Mouse (Mus musculus) ES-Bruce4 (cell line): ENCODE measurements around the gene Cdkl3. TPM values are rescaled to one million over a fixed set of nuclear protein-coding genes. Genes with fewer than 3 reads are reported as not detected.

Source experiments
- H3K27ac ChIP-seq: 2 replicates; pipeline ENCODE4 v1.5.1; 2012; ENCODE audit warnings: low read length, inconsistent platforms; ENCODE audit not compliant: insufficient read depth
- H3K27me3 ChIP-seq: 2 replicates; pipeline ENCODE4 v1.6.1; 2012; ENCODE audit warnings: mild to moderate bottlenecking, low read length, inconsistent platforms; ENCODE audit not compliant: control insufficient read depth, poor library complexity, insufficient read depth, severe bottlenecking
- H3K36me3 ChIP-seq: 2 replicates; pipeline ENCODE4 v1.6.1; 2012; ENCODE audit warnings: inconsistent platforms, mild to moderate bottlenecking, low read length, moderate library complexity; ENCODE audit not compliant: control insufficient read depth, poor library complexity, insufficient read depth, severe bottlenecking
- H3K4me1 ChIP-seq: one replicate; pipeline ENCODE4 v1.8.1; 2011; ENCODE audit warnings: low read length; ENCODE audit not compliant: control insufficient read depth, insufficient read depth
- H3K4me3 ChIP-seq: 2 replicates; pipeline ENCODE4 v1.5.1; 2011; ENCODE audit warnings: low read depth, mild to moderate bottlenecking, low read length
- H3K9ac ChIP-seq: 2 replicates; pipeline ENCODE4 v1.6.1; 2012; ENCODE audit warnings: low read depth, mild to moderate bottlenecking, inconsistent platforms; ENCODE audit not compliant: poor library complexity, severe bottlenecking
- H3K9me3 ChIP-seq: replicated peaks from 2 replicates; pipeline ENCODE4 v1.6.1; 2012; ENCODE audit warnings: mild to moderate bottlenecking, low read length, inconsistent platforms; ENCODE audit not compliant: control insufficient read depth, poor library complexity, insufficient read depth, severe bottlenecking
- CTCF ChIP-seq: IDR thresholded peaks from one replicate; pipeline ENCODE4 v1.8.1; 2011; ENCODE audit warnings: low read depth, low read length
- EP300 ChIP-seq: IDR thresholded peaks from 2 replicates; pipeline ENCODE4 v1.6.1; 2011; ENCODE audit warnings: low read depth, low read length; ENCODE audit not compliant: insufficient read depth
- POLR2A ChIP-seq: IDR thresholded peaks from one replicate; pipeline ENCODE4 v1.8.1; 2011; ENCODE audit warnings: low read length; ENCODE audit not compliant: insufficient read depth
- polyA plus RNA-seq: library from polyadenylated mRNA; stranded (reverse); fragments of >200 nt; gene quantifications from 2 replicates; pipeline ENCODE4 v1.2.4, GENCODE M21; 2011; ENCODE audit warnings: low read depth; ENCODE audit not compliant: missing spikeins, insufficient read depth, insufficient read length

Gene Cdkl3
- polyA plus RNA-seq, 1 experiment = 12.9 TPM

- TF ChIP-seq CTCF (no peak), POLR2A (no peak), EP300 (no peak)
- Histone ChIP-seq H3K27me3 (no peaks in the 10 kb centered on the region), H3K9ac (no peak overlapping the region), H3K27ac (no peak overlapping the region), H3K36me3 (no peaks in the 10 kb centered on the region), H3K9me3 (no peaks in the 10 kb centered on the region), H3K4me1 (no peaks in the 10 kb centered on the region), H3K4me3 (no peak overlapping the region)
These were observed 29.9 kb downstream of the Cdkl3 start for GRCm38 (mm10) chr11:52033953-52034352.

- TF ChIP-seq EP300 (no peak), POLR2A (no peak), CTCF (no peak)
- Histone ChIP-seq H3K4me3 (no peak overlapping the region), H3K36me3 (no peaks in the 10 kb centered on the region), H3K9ac (no peak overlapping the region), H3K4me1 (no peaks in the 10 kb centered on the region), H3K27me3 (no peaks in the 10 kb centered on the region), H3K27ac (no peak overlapping the region), H3K9me3 (no peaks in the 10 kb centered on the region)
These were observed 31.9 kb downstream of the Cdkl3 start for GRCm38 (mm10) chr11:52035905-52036304.

- Histone ChIP-seq H3K27ac (no peak overlapping the region), H3K4me3 (no peak overlapping the region), H3K27me3 (no peaks in the 10 kb centered on the region), H3K9ac (no peak overlapping the region), H3K36me3 (no peaks in the 10 kb centered on the region), H3K4me1 (no peaks in the 10 kb centered on the region), H3K9me3 (no peaks in the 10 kb centered on the region)
- TF ChIP-seq POLR2A (no peak), EP300 (no peak), CTCF (no peak)
These were observed 33.6 kb downstream of the Cdkl3 start for GRCm38 (mm10) chr11:52037659-52038058.

- TF ChIP-seq EP300 = no peak
- no peak for TF ChIP-seq CTCF
- no peak for TF ChIP-seq POLR2A
- H3K36me3 ChIP-seq = no peaks in the 10 kb centered on the region
- no peak overlapping the region for H3K27ac ChIP-seq
- H3K4me3 ChIP-seq = no peak overlapping the region
- no peaks in the 10 kb centered on the region for H3K9me3 ChIP-seq
- H3K9ac ChIP-seq = no peak overlapping the region
- no peaks in the 10 kb centered on the region for H3K4me1 ChIP-seq
- no peaks in the 10 kb centered on the region for H3K27me3 ChIP-seq
These were observed 39.2 kb downstream of the Cdkl3 start for GRCm38 (mm10) chr11:52043224-52043623.

- no peaks in the 10 kb centered on the region for H3K27me3 ChIP-seq
- no peak overlapping the region for H3K4me3 ChIP-seq
- TF ChIP-seq CTCF = no peak
- TF ChIP-seq EP300 = no peak
- no peak for TF ChIP-seq POLR2A
These were observed 40.1 kb downstream of the Cdkl3 start for GRCm38 (mm10) chr11:52044156-52044555.

GRCm38 (mm10) chr11:52046446-52047165, 42.6 kb downstream of the Cdkl3 start:
- Histone ChIP-seq H3K4me3 (no peak overlapping the region), H3K27ac (no peak overlapping the region), H3K4me1 (no peaks in the 10 kb centered on the region)

More at GRCm38 (mm10) chr11:52044156-52044555, 40.1 kb downstream of the Cdkl3 start:
- no peaks in the 10 kb centered on the region for H3K4me1 ChIP-seq
- H3K36me3 ChIP-seq = no peaks in the 10 kb centered on the region
- no peak overlapping the region for H3K27ac ChIP-seq
- H3K9me3 ChIP-seq = no peaks in the 10 kb centered on the region
- H3K9ac ChIP-seq = no peak overlapping the region

More at GRCm38 (mm10) chr11:52046446-52047165, 42.6 kb downstream of the Cdkl3 start:
- TF ChIP-seq EP300 (no peak), POLR2A (no peak), CTCF (no peak)
- no peaks in the 10 kb centered on the region for H3K9me3 ChIP-seq
- no peaks in the 10 kb centered on the region for H3K27me3 ChIP-seq
- no peaks in the 10 kb centered on the region for H3K36me3 ChIP-seq
- no peak overlapping the region for H3K9ac ChIP-seq
